23 mouse cellular contexts compared by ENCODE assay signal in genomic region chr19:32779131-32779530, GRCm38 (mm10).
"Had no signal": no experiment of that assay in that cellular context is flagged by ENCODE, and none has a peak within 500 bp of the region (broad histone marks: within the 10 kb centered on the region; RNA-seq: fewer than 3 reads in every experiment).

No protein-coding gene starts in this region.

- H3K4me3 ChIP-seq: heart, adult 2 months; hindbrain, embryonic 10.5 days; hindbrain, embryonic 12.5 days; intestine, embryonic 15.5 days; layer of hippocampus, adult 2 months; limb, embryonic 13.5 days; limb, embryonic 15.5 days had no signal

- DNase-seq: gastrocnemius, postnatal 14 days; gastrocnemius, postnatal 36 days; heart, adult 2 months; heart, postnatal 10 days; heart, postnatal 4 days; kidney, adult 18-20 months; kidney, adult 8-10 months; kidney, postnatal 10 days; kidney, postnatal 25 days; kidney, postnatal 4 days; layer of hippocampus, postnatal 36 days; left cerebral cortex, postnatal 4 days had no signal

- H3K27ac ChIP-seq: heart, adult 2 months; hindbrain, embryonic 10.5 days; hindbrain, embryonic 12.5 days; hindbrain, embryonic 14.5 days; intestine, embryonic 15.5 days; layer of hippocampus, adult 2 months; limb, embryonic 13.5 days; limb, embryonic 15.5 days had no signal

- H3K9me3 ChIP-seq: hindbrain, embryonic 10.5 days; hindbrain, embryonic 12.5 days; intestine, embryonic 15.5 days; limb, embryonic 13.5 days; limb, embryonic 15.5 days had no signal

- ATAC-seq: hindbrain, embryonic 16.5 days; inflammation-experienced regulatory T-cells, adult 6 months; intestine, embryonic 15.5 days; intestine, postnatal 0 days had no signal

- H3K36me3 ChIP-seq: hindbrain, embryonic 12.5 days; intestine, embryonic 15.5 days; limb, embryonic 15.5 days had no signal

- H3K9ac ChIP-seq: hindbrain, embryonic 12.5 days; hindbrain, embryonic 14.5 days; intestine, embryonic 15.5 days; limb, embryonic 13.5 days; limb, embryonic 15.5 days had no signal

- H3K27me3 ChIP-seq: hindbrain, embryonic 12.5 days; intestine, embryonic 15.5 days; limb, embryonic 13.5 days; limb, embryonic 15.5 days had no signal

- H3K4me1 ChIP-seq: hindbrain, embryonic 12.5 days; intestine, embryonic 15.5 days; limb, embryonic 15.5 days had no signal

- H3K4me2 ChIP-seq: heart, embryonic 11.5 days; hindbrain, embryonic 12.5 days; hindbrain, embryonic 14.5 days; intestine, embryonic 15.5 days; limb, embryonic 13.5 days; limb, embryonic 15.5 days had no signal
